Mouse (Mus musculus): ENCODE measurements around the gene Ccdc42. TPM values are rescaled to one million over a fixed set of nuclear protein-coding genes. Genes with fewer than 3 reads are reported as not detected.

The Ccdc42 gene
- not detected for total RNA-seq (2021)
- 0.26 TPM in 1 of 2 replicates, not detected in the other for polyA plus RNA-seq (2012; rRNA removed)
- long read RNA-seq, result 0 reads

- TF ChIP-seq CTCF (IDR thresholded peaks at IDR 0.05), result no peak
- no peak for TF ChIP-seq POLR2A (IDR thresholded peaks at IDR 0.05; ENCODE audit: insufficient read depth, low read depth, low read length)
- no peak for TF ChIP-seq EP300 (IDR thresholded peaks at IDR 0.05; ENCODE audit: insufficient read depth, low read depth, low read length)
- Histone ChIP-seq H3K4me3 (no peak within 1 kb of the TSS), H3K4me1 (ENCODE audit: control insufficient read depth, insufficient read depth, low read length) (no peaks in the 10 kb centered on the region; the same call in 1 of the 2 replicates), H3K27me3 (ENCODE audit: control insufficient read depth, insufficient read depth, low read length) (no peaks in the 10 kb centered on the region), H3K27ac (no peak within 1 kb of the TSS), H3K79me2 (replicated peaks; ENCODE audit: control insufficient read depth, insufficient read depth, low read length) (no peaks in the 10 kb centered on the region), H3K36me3 (ENCODE audit: control insufficient read depth, insufficient read depth, low read length) (no peaks in the 10 kb centered on the region), H3K9ac (ENCODE audit: low read depth, low read length) (no peak within 1 kb of the TSS)
- 83% methylated on average over 5 of the region's 5 CpGs for WGBS
- intact Hi-C loops (cut with DNase I), result loop anchor here (5.0 kb wide), 2 partner anchors 121 to 136 kb away; no protein-coding TSS in a partner anchor
- DNase-seq, result no peak
These were observed at the start of gene Ccdc42 for GRCm38 (mm10) chr11:68586721-68587120. Gene Ccdc42, plus strand, starts transcription at chr11:68587021.

DNA sequence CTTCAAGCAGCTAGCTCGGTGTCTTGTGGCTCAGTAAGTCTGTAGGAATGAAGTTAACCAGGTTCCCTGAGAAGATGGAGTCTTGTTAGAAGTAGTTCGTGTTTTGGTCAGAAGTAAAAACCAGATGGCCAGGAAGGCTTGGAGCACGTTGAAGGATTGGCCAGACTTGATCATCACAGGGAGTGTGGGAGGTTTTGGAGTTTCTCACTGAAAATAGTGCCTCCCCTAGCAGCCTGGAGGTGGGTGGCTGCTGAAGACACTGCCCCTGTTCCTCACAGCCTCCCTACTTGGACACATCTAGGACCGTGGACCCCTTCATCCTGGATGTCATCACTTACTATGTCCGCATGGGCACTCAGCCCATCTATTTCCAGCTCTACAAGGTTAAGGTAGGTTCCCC, 47.2 kb upstream of the Ccdc42 start:
- Histone ChIP-seq H3K4me1 (ENCODE audit: control insufficient read depth, insufficient read depth, low read length) (peaks cover 2% of the 10 kb centered on the region; the same call in 1 of the 2 replicates), H3K27ac (no peak overlapping the region), H3K79me2 (replicated peaks; ENCODE audit: control insufficient read depth, insufficient read depth, low read length) (no peaks in the 10 kb centered on the region), H3K9ac (ENCODE audit: low read depth, low read length) (no peak overlapping the region), H3K4me3 (no peak overlapping the region), H3K36me3 (ENCODE audit: control insufficient read depth, insufficient read depth, low read length) (no peaks in the 10 kb centered on the region), H3K27me3 (ENCODE audit: control insufficient read depth, insufficient read depth, low read length) (no peaks in the 10 kb centered on the region)
- TF ChIP-seq CTCF (IDR thresholded peaks at IDR 0.05) (no peak), EP300 (IDR thresholded peaks at IDR 0.05; ENCODE audit: insufficient read depth, low read depth, low read length) (no peak), POLR2A (IDR thresholded peaks at IDR 0.05; ENCODE audit: insufficient read depth, low read depth, low read length) (no peak)
- 72% methylated on average over 5 of the region's 5 CpGs for WGBS
- intact Hi-C loops (cut with DNase I), result no loop called here
- DNase-seq, result no peak

- peaks cover 5% of the 10 kb centered on the region for H3K36me3 ChIP-seq (ENCODE audit: control insufficient read depth, insufficient read depth, low read length)
- intact Hi-C loops (cut with DNase I), result no loop called here
- no peaks in the 10 kb centered on the region for H3K27me3 ChIP-seq (ENCODE audit: control insufficient read depth, insufficient read depth, low read length)
- peak overlapping the region; percentile 55; the same call in 1 of the 2 replicates for H3K27ac ChIP-seq
- TF ChIP-seq EP300 (IDR thresholded peaks at IDR 0.05; ENCODE audit: insufficient read depth, low read depth, low read length) (0 out of 2 replicates have a peak, but pooled peaks have one; percentile 50), CTCF (IDR thresholded peaks at IDR 0.05) (peak; percentile 81), POLR2A (IDR thresholded peaks at IDR 0.05; ENCODE audit: insufficient read depth, low read depth, low read length) (no peak)
- H3K79me2 ChIP-seq (replicated peaks; ENCODE audit: control insufficient read depth, insufficient read depth, low read length), result no peaks in the 10 kb centered on the region
- DNase-seq, result peak; percentile 31 to 64
- H3K9ac ChIP-seq (ENCODE audit: low read depth, low read length), result no peak overlapping the region
- WGBS, result 26% methylated on average over 8 of the region's 8 CpGs
- H3K4me1 ChIP-seq (ENCODE audit: control insufficient read depth, insufficient read depth, low read length), result peaks cover 10% of the 10 kb centered on the region
- no peak overlapping the region for H3K4me3 ChIP-seq
These were observed 42.3 kb upstream of the Ccdc42 start for GRCm38 (mm10) chr11:68544554-68544953.

DNA sequence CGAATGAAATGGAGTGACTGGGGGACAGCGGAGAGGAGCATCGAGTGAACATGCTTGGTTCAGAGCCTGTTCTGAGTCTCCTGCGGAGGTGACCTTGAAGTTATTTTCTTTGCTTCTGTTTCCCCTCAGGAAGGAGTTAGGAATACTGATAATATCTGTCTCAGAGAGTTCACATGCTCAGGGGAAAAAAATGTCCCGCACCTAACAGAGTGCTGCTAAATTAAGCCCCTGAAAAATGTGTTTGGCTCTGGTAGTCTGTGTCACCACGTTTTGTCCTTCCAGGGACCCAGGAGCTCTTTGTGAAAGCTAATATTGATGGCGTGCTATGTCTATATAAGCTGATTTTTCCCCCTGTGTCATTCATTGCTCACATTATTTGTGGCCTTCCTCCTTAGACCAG, 41.6 kb upstream of the Ccdc42 start:
- Histone ChIP-seq H3K4me3 (no peak overlapping the region), H3K79me2 (replicated peaks; ENCODE audit: control insufficient read depth, insufficient read depth, low read length) (no peaks in the 10 kb centered on the region), H3K36me3 (ENCODE audit: control insufficient read depth, insufficient read depth, low read length) (peaks cover 5% of the 10 kb centered on the region), H3K27me3 (ENCODE audit: control insufficient read depth, insufficient read depth, low read length) (no peaks in the 10 kb centered on the region), H3K9ac (ENCODE audit: low read depth, low read length) (no peak overlapping the region), H3K27ac (peak overlapping the region; percentile 55), H3K4me1 (ENCODE audit: control insufficient read depth, insufficient read depth, low read length) (peaks cover 10% of the 10 kb centered on the region)
- intact Hi-C loops (cut with DNase I), result loop anchor here (5.0 kb wide), 1 partner anchor 113 kb away; the partner anchor contains the start of gene Pik3r5
- WGBS, result 21% methylated on average over 7 of the region's 7 CpGs
- DNase-seq, result no peak
- no peak for TF ChIP-seq CTCF (IDR thresholded peaks at IDR 0.05)
- TF ChIP-seq POLR2A (IDR thresholded peaks at IDR 0.05; ENCODE audit: insufficient read depth, low read depth, low read length), result no peak
- TF ChIP-seq EP300 (IDR thresholded peaks at IDR 0.05; ENCODE audit: insufficient read depth, low read depth, low read length), result no peak

GRCm38 (mm10) chr11:68545682-68546222, 41.1 kb upstream of the Ccdc42 start:
- 68% methylated on average over 8 of the region's 8 CpGs for WGBS
- H3K36me3 ChIP-seq (ENCODE audit: control insufficient read depth, insufficient read depth, low read length), result peaks cover 5% of the 10 kb centered on the region
- DNase-seq, result no peak
- peak overlapping the region; percentile 55; the same call in 1 of the 2 replicates for H3K27ac ChIP-seq
- no peaks in the 10 kb centered on the region for H3K27me3 ChIP-seq (ENCODE audit: control insufficient read depth, insufficient read depth, low read length)
- H3K9ac ChIP-seq (ENCODE audit: low read depth, low read length), result no peak overlapping the region
- H3K79me2 ChIP-seq (replicated peaks; ENCODE audit: control insufficient read depth, insufficient read depth, low read length), result no peaks in the 10 kb centered on the region
- intact Hi-C loops (cut with DNase I), result loop anchor here (5.0 kb wide), 1 partner anchor 113 kb away; the partner anchor contains the start of gene Pik3r5
- peaks cover 10% of the 10 kb centered on the region for H3K4me1 ChIP-seq (ENCODE audit: control insufficient read depth, insufficient read depth, low read length)
- TF ChIP-seq CTCF (IDR thresholded peaks at IDR 0.05) (no peak), POLR2A (IDR thresholded peaks at IDR 0.05; ENCODE audit: insufficient read depth, low read depth, low read length) (no peak)
- H3K4me3 ChIP-seq, result no peak overlapping the region

DNA sequence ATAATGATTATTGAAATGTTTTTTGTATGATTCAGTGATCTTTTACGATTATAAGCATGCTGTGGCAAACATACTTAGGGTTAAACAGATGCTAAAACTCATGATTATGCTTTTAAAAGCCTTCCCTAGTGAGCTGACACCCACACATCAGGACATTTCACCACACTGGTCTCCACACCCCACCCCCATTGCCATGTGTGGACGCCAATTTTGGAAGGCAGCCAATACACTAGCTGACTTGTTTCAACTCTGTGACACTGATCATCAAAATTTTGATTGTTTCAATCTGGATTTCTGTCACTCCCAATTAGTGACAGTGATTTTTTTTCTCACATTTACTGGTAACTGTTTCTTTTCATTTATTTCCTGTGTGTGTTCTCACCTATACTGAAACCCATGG, 39.3 kb upstream of the Ccdc42 start:
- DNase-seq, result no peak
- H3K4me1 ChIP-seq (ENCODE audit: control insufficient read depth, insufficient read depth, low read length), result peaks cover 8% of the 10 kb centered on the region
- no peak overlapping the region for H3K27ac ChIP-seq
- TF ChIP-seq POLR2A (IDR thresholded peaks at IDR 0.05; ENCODE audit: insufficient read depth, low read depth, low read length) (no peak), CTCF (IDR thresholded peaks at IDR 0.05) (no peak), EP300 (IDR thresholded peaks at IDR 0.05; ENCODE audit: insufficient read depth, low read depth, low read length) (no peak)
- H3K27me3 ChIP-seq (ENCODE audit: control insufficient read depth, insufficient read depth, low read length), result no peaks in the 10 kb centered on the region
- intact Hi-C loops (cut with DNase I), result loop anchor here (5.0 kb wide), 1 partner anchor 115 kb away; the partner anchor contains the start of gene Pik3r5
- 36% methylated on average over 2 of the region's 2 CpGs for whole genome bisulfite sequencing
- no peaks in the 10 kb centered on the region for H3K79me2 ChIP-seq (replicated peaks; ENCODE audit: control insufficient read depth, insufficient read depth, low read length)
- H3K9ac ChIP-seq (ENCODE audit: low read depth, low read length), result no peak overlapping the region
- no peak overlapping the region for H3K4me3 ChIP-seq
- H3K36me3 ChIP-seq (ENCODE audit: control insufficient read depth, insufficient read depth, low read length), result peaks cover 5% of the 10 kb centered on the region
